Mouse (Mus musculus) embryonic facial prominence, embryonic 14.5 days (tissue): ENCODE results near the gene Bpnt1. TPM values are rescaled to one million over a fixed set of nuclear protein-coding genes. Genes with fewer than 3 reads are reported as not detected.

Experiments
- ATAC-seq: fragments of 200-750 bp; cut with Nextera tagmentation; 2 replicates; pipeline ENCODE4 v1.8.0; 2017; ENCODE audit warnings: low read depth, moderate number of reproducible peaks, moderate TSS enrichment
- DNase-seq: peaks from one replicate; pipeline ENCODE4 v3.0.0-alpha.2; 2015; ENCODE audit warnings: low spot score
- H3K27ac ChIP-seq: fragments of 300-500 bp; sonication (generic); replicated peaks from 2 replicates; pipeline ENCODE4 v1.5.1; 2014; ENCODE audit warnings: low read depth, mild to moderate bottlenecking, low read length, moderate library complexity
- H3K27me3 ChIP-seq: fragments of 300-500 bp; sonication (generic); replicated peaks from 2 replicates; pipeline ENCODE4 v1.6.1; 2014; ENCODE audit warnings: low read length; ENCODE audit not compliant: control insufficient read depth, insufficient read depth
- H3K36me3 ChIP-seq: fragments of 300-500 bp; sonication (generic); 2 replicates; pipeline ENCODE4 v1.6.1; 2014; ENCODE audit warnings: low read length, mixed read lengths; ENCODE audit not compliant: control insufficient read depth, insufficient read depth
- H3K4me1 ChIP-seq: fragments of 300-500 bp; sonication (generic); 2 replicates; pipeline ENCODE4 v1.6.1; 2014; ENCODE audit warnings: antibody characterized with exemption, low read length; ENCODE audit not compliant: control insufficient read depth, insufficient read depth
- H3K4me2 ChIP-seq: fragments of 300-500 bp; sonication (generic); 2 replicates; pipeline ENCODE4 v1.6.1; 2014; ENCODE audit warnings: low read depth, mild to moderate bottlenecking, low read length, moderate library complexity, mixed read lengths
- H3K4me3 ChIP-seq: fragments of 300-500 bp; sonication (generic); 2 replicates; pipeline ENCODE4 v1.5.1; 2014; ENCODE audit warnings: low read depth, mild to moderate bottlenecking, low read length
- H3K9ac ChIP-seq: fragments of 300-500 bp; sonication (generic); 2 replicates; pipeline ENCODE4 v1.6.1; 2014; ENCODE audit warnings: low read depth, mild to moderate bottlenecking, low read length, moderate library complexity, mixed read lengths
- H3K9me3 ChIP-seq: fragments of 300-500 bp; sonication (generic); 2 replicates; pipeline ENCODE4 v1.6.1; 2016; ENCODE audit warnings: low read length; ENCODE audit not compliant: control insufficient read depth
- WGBS: fragments of 180-500 bp; shearing (Covaris S2); extraction: QIAGEN DNeasy Blood & Tissue Kit; methylation state at CpG from one replicate; pipeline ENCODE4 v1.1.7; 2014; 5-methylcytosine and 5-hydroxymethylcytosine counted together
- polyA plus RNA-seq: library from polyadenylated mRNA; unstranded; fragments of >200 nt; fragmentation: Nextera tagmentation; extraction: Ambion mirVana; gene quantifications from 2 replicates; pipeline ENCODE4 v1.2.1, GENCODE M21; 2014

The Bpnt1 gene
- polyA plus RNA-seq: 12.4 and 16.0 TPM in 2 replicates

GRCm38 (mm10) chr1:185331983-185332430 lies at the start of gene Bpnt1:
Gene Bpnt1, plus strand, starts transcription at chr1:185332149.
- Histone ChIP-seq H3K27me3 (no peaks in the 10 kb centered on the region), H3K36me3 (peaks cover 5% of the 10 kb centered on the region; the same call in 1 of the 2 replicates), H3K4me1 (peaks cover 13% of the 10 kb centered on the region), H3K4me2 (peak within 1 kb of the TSS; percentile 82), H3K9ac (peak within 1 kb of the TSS; percentile 81), H3K9me3 (no peaks in the 10 kb centered on the region), H3K27ac (peak within 1 kb of the TSS; percentile 82), H3K4me3 (peak within 1 kb of the TSS; percentile 75)
- DNase-seq: peak; percentile 96
- under 1% methylated on average over 31 of the region's 32 CpGs for WGBS
- ATAC-seq: peak; percentile 89

- Histone ChIP-seq H3K4me1 (no peaks in the 10 kb centered on the region), H3K4me2 (no peak overlapping the region), H3K9me3 (no peaks in the 10 kb centered on the region), H3K27me3 (no peaks in the 10 kb centered on the region), H3K4me3 (no peak overlapping the region), H3K27ac (no peak overlapping the region), H3K36me3 (peaks cover 97% of the 10 kb centered on the region), H3K9ac (no peak overlapping the region)
- DNase-seq (no peak), ATAC-seq (no peak)
- 91% methylated on average over 11 of the region's 11 CpGs for WGBS
Observed at GRCm38 (mm10) chr1:185282846-185283245, 49.1 kb upstream of the Bpnt1 start.

GRCm38 (mm10) chr1:185283247-185283646 lies 48.7 kb upstream of the Bpnt1 start:
- no peak overlapping the region for H3K4me3 ChIP-seq
- peaks cover 97% of the 10 kb centered on the region for H3K36me3 ChIP-seq
- ATAC-seq (no peak), DNase-seq (no peak)
- H3K4me1 ChIP-seq: no peaks in the 10 kb centered on the region
- H3K9ac ChIP-seq: no peak overlapping the region
- no peak overlapping the region for H3K27ac ChIP-seq
- WGBS: 92% methylated on average over 15 of the region's 15 CpGs
- H3K27me3 ChIP-seq: no peaks in the 10 kb centered on the region
- H3K9me3 ChIP-seq: no peaks in the 10 kb centered on the region
- no peak overlapping the region for H3K4me2 ChIP-seq

GRCm38 (mm10) chr1:185284740-185285139 lies 47.2 kb upstream of the Bpnt1 start:
- Histone ChIP-seq H3K4me3 (no peak overlapping the region), H3K36me3 (peaks cover 90% of the 10 kb centered on the region), H3K4me2 (no peak overlapping the region), H3K4me1 (no peaks in the 10 kb centered on the region), H3K27me3 (no peaks in the 10 kb centered on the region), H3K27ac (no peak overlapping the region), H3K9me3 (no peaks in the 10 kb centered on the region), H3K9ac (no peak overlapping the region)
- 57% methylated on average over 4 of the region's 4 CpGs for WGBS
- ATAC-seq (peak; percentile 42; the same call in 1 of the 2 replicates), DNase-seq (peak; percentile 75)

- H3K27ac ChIP-seq: no peak overlapping the region
- WGBS: 72% methylated on average over 4 of the region's 4 CpGs
Observed at GRCm38 (mm10) chr1:185285171-185285570, 46.8 kb upstream of the Bpnt1 start.

GRCm38 (mm10) chr1:185287066-185287465 lies 44.9 kb upstream of the Bpnt1 start:
- Histone ChIP-seq H3K36me3 (peaks cover 89% of the 10 kb centered on the region), H3K4me3 (no peak overlapping the region), H3K9me3 (no peaks in the 10 kb centered on the region), H3K9ac (no peak overlapping the region), H3K4me2 (no peak overlapping the region), H3K27me3 (no peaks in the 10 kb centered on the region), H3K4me1 (no peaks in the 10 kb centered on the region), H3K27ac (no peak overlapping the region)
- 92% methylated on average over 20 of the region's 20 CpGs for WGBS
- DNase-seq (no peak), ATAC-seq (no peak)

More at GRCm38 (mm10) chr1:185285171-185285570, 46.8 kb upstream of the Bpnt1 start:
- Histone ChIP-seq H3K36me3 (peaks cover 90% of the 10 kb centered on the region), H3K9ac (no peak overlapping the region), H3K27me3 (no peaks in the 10 kb centered on the region), H3K4me2 (no peak overlapping the region), H3K9me3 (no peaks in the 10 kb centered on the region), H3K4me1 (no peaks in the 10 kb centered on the region), H3K4me3 (no peak overlapping the region)
- ATAC-seq (no peak), DNase-seq (peak; percentile 49)

GRCm38 (mm10) chr1:185289231-185289630 lies 42.7 kb upstream of the Bpnt1 start:
- H3K9ac ChIP-seq: no peak overlapping the region
- peak; percentile 51 for DNase-seq
- no peak overlapping the region for H3K4me3 ChIP-seq
- no peak overlapping the region for H3K27ac ChIP-seq
- H3K4me2 ChIP-seq: no peak overlapping the region
- H3K4me1 ChIP-seq: no peaks in the 10 kb centered on the region
- peaks cover 90% of the 10 kb centered on the region for H3K36me3 ChIP-seq
- no peaks in the 10 kb centered on the region for H3K27me3 ChIP-seq
- H3K9me3 ChIP-seq: no peaks in the 10 kb centered on the region
- WGBS: 73% methylated on average over 5 of the region's 5 CpGs
- no peak; the same call in 1 of the 2 replicates for ATAC-seq

GRCm38 (mm10) chr1:185291336-185291735 lies 40.6 kb upstream of the Bpnt1 start:
- no peaks in the 10 kb centered on the region for H3K9me3 ChIP-seq
- H3K4me2 ChIP-seq: no peak overlapping the region
- no peak overlapping the region for H3K4me3 ChIP-seq
- DNase-seq (no peak), ATAC-seq (no peak)
- no peak overlapping the region for H3K27ac ChIP-seq
- 80% methylated on average over 4 of the region's 4 CpGs for WGBS
- H3K36me3 ChIP-seq: peaks cover 90% of the 10 kb centered on the region
- no peaks in the 10 kb centered on the region for H3K4me1 ChIP-seq
- no peaks in the 10 kb centered on the region for H3K27me3 ChIP-seq
- no peak overlapping the region for H3K9ac ChIP-seq

- no peaks in the 10 kb centered on the region for H3K9me3 ChIP-seq
Observed at GRCm38 (mm10) chr1:185292646-185293360, 39.1 kb upstream of the Bpnt1 start.

More at GRCm38 (mm10) chr1:185292646-185293360, 39.1 kb upstream of the Bpnt1 start:
- no peaks in the 10 kb centered on the region for H3K27me3 ChIP-seq
- H3K27ac ChIP-seq: no peak overlapping the region
- 94% methylated on average over 10 of the region's 10 CpGs for WGBS
- no peak overlapping the region for H3K9ac ChIP-seq
- no peak for DNase-seq
- H3K36me3 ChIP-seq: peaks cover 90% of the 10 kb centered on the region
- no peaks in the 10 kb centered on the region for H3K4me1 ChIP-seq
- ATAC-seq: 0 out of 2 replicates have a peak, but pooled peaks have one; percentile 23
- H3K4me3 ChIP-seq: no peak overlapping the region
- no peak overlapping the region for H3K4me2 ChIP-seq
